Mouse (Mus musculus) intestine, embryonic 16.5 days (tissue): Measurements from ENCODE around the gene Lmbr1l. TPM values are rescaled to one million over a fixed set of nuclear protein-coding genes. Genes with fewer than 3 reads are reported as not detected.
"Not testable (repeated sequence)": the region's sequence is repeated elsewhere in the genome, so short reads cannot be mapped to it uniquely, and the experiment has no call there.

Experiments
- ATAC-seq: fragments of 200-750 bp; cut with Nextera tagmentation; 2 replicates; pipeline ENCODE4 v1.8.0; 2017; ENCODE audit warnings: moderate TSS enrichment, moderate library complexity
- H3K27ac ChIP-seq: fragments of 300-500 bp; sonication (generic); 2 replicates; pipeline ENCODE4 v1.5.1; 2014; ENCODE audit warnings: mild to moderate bottlenecking, low read length
- H3K27me3 ChIP-seq: fragments of 300-500 bp; sonication (generic); replicated peaks from 2 replicates; pipeline ENCODE4 v1.6.1; 2014; ENCODE audit warnings: low read length, control low read depth, mixed read lengths; ENCODE audit not compliant: control insufficient read depth, insufficient read depth
- H3K36me3 ChIP-seq: fragments of 300-500 bp; sonication (generic); 2 replicates; pipeline ENCODE4 v1.6.1; 2014; ENCODE audit warnings: low read length, control low read depth; ENCODE audit not compliant: control insufficient read depth, insufficient read depth
- H3K4me1 ChIP-seq: fragments of 300-500 bp; sonication (generic); 2 replicates; pipeline ENCODE4 v1.6.1; 2014; ENCODE audit warnings: low read length, control low read depth, mixed read lengths; ENCODE audit not compliant: control insufficient read depth, insufficient read depth
- H3K4me2 ChIP-seq: fragments of 300-500 bp; sonication (generic); 2 replicates; pipeline ENCODE4 v1.6.1; 2014; ENCODE audit warnings: low read depth, low read length, control low read depth
- H3K4me3 ChIP-seq: fragments of 300-500 bp; sonication (generic); 2 replicates; pipeline ENCODE4 v1.5.1; 2014; ENCODE audit warnings: mild to moderate bottlenecking, low read length
- H3K9ac ChIP-seq: fragments of 300-500 bp; sonication (generic); 2 replicates; pipeline ENCODE4 v1.6.1; 2014; ENCODE audit warnings: low read depth, low read length
- H3K9me3 ChIP-seq: fragments of 300-500 bp; sonication (generic); 2 replicates; pipeline ENCODE4 v1.6.1; 2016; ENCODE audit warnings: low read length, control low read depth; ENCODE audit not compliant: control insufficient read depth
- WGBS: fragments of 180-500 bp; shearing (Covaris S2); extraction: QIAGEN DNeasy Blood & Tissue Kit; methylation state at CpG from one replicate; pipeline ENCODE4 v1.1.7; 2014; 5-methylcytosine and 5-hydroxymethylcytosine counted together
- polyA plus RNA-seq: library from polyadenylated mRNA; unstranded; fragments of >200 nt; fragmentation: Nextera tagmentation; extraction: Ambion mirVana; gene quantifications from 2 replicates; pipeline ENCODE4 v1.2.1, GENCODE M21; 2015

The Lmbr1l gene
- polyA plus RNA-seq, 1 experiment from 2014 or later: 20.4 TPM

- Histone ChIP-seq H3K4me1 (no peaks in the 10 kb centered on the region), H3K27me3 (no peaks in the 10 kb centered on the region), H3K9ac (no peak overlapping the region), H3K4me2 (no peak overlapping the region), H3K4me3 (no peak overlapping the region), H3K36me3 (no peaks in the 10 kb centered on the region), H3K27ac (no peak overlapping the region), H3K9me3 (no peaks in the 10 kb centered on the region)
- no peak for ATAC-seq
- WGBS: 72% methylated on average over 2 of the region's 2 CpGs
These were observed 23.5 kb upstream of the Lmbr1l start for GRCm38 (mm10) chr15:98941539-98941938.

DNA sequence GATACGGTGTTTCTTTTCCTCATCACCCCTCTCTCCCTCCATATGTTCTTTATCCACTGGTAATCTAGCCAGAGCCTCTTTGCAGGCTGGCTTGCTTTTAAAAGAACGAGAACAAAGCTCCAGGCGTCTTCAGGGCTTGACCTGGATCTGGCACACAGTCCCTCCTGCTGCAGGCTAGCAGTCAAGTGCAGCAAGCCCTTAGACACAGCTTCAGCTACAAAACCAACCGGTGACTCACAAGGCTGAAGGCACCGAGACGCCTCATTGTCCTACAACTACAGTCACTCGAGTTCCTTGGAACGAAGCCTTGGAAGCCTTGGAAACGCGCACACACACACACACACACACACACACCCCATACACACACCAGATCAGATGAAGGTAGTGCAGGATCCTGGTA, 22.8 kb upstream of the Lmbr1l start:
- Histone ChIP-seq H3K27me3 (no peaks in the 10 kb centered on the region), H3K9ac (no peak overlapping the region), H3K4me2 (no peak overlapping the region), H3K36me3 (no peaks in the 10 kb centered on the region), H3K9me3 (no peaks in the 10 kb centered on the region), H3K4me1 (peaks cover 1% of the 10 kb centered on the region), H3K4me3 (no peak overlapping the region), H3K27ac (no peak overlapping the region)
- 77% methylated on average over 10 of the region's 10 CpGs for WGBS
- no peak for ATAC-seq

GRCm38 (mm10) chr15:98934217-98934839, 16.3 kb upstream of the Lmbr1l start, which contains the start of gene Tuba1b:
Tuba1b (minus strand) TSS chr15:98934565.
- Histone ChIP-seq H3K4me2 (peak within 1 kb of the TSS; percentile 87), H3K9me3 (no peaks in the 10 kb centered on the region), H3K36me3 (peaks cover 4% of the 10 kb centered on the region; the same call in 1 of the 2 replicates), H3K27me3 (no peaks in the 10 kb centered on the region), H3K4me3 (peak within 1 kb of the TSS; percentile 82), H3K4me1 (peaks cover 8% of the 10 kb centered on the region), H3K9ac (peak within 1 kb of the TSS; percentile 89), H3K27ac (peak within 1 kb of the TSS; percentile 97)
- WGBS: 0% methylated on average over 50 of the region's 58 CpGs
- peak; percentile 98 for ATAC-seq

DNA sequence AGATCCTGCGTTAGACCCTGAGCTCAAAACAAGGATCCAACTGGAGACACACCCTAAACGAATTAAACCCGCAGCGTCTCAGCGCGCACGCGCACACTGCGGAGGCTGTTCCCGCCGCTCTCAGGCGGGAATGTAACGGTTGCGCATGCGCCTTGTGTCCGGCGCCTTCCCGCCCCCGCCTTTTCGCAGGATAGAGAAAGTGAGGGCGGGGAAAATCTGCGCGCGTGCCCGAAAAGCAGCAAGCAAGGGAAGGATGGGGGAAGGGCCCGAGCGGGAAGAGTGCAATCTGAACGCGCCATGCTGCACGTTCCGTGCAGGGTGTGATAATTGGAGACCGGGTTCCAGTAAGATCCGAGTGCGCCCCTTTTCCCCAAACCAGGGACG, 15.8 kb upstream of the Lmbr1l start:
- no peaks in the 10 kb centered on the region for H3K9me3 ChIP-seq
- ATAC-seq: peak; percentile 90
- peak overlapping the region; percentile 89 for H3K9ac ChIP-seq
- peak overlapping the region; percentile 82 for H3K4me3 ChIP-seq
- no peaks in the 10 kb centered on the region for H3K27me3 ChIP-seq
- H3K4me2 ChIP-seq: peak overlapping the region; percentile 87
- H3K36me3 ChIP-seq: peaks cover 4% of the 10 kb centered on the region; the same call in 1 of the 2 replicates
- H3K27ac ChIP-seq: peak overlapping the region; percentile 97
- H3K4me1 ChIP-seq: peaks cover 8% of the 10 kb centered on the region
- WGBS: under 1% methylated on average over 35 of the region's 35 CpGs

DNA sequence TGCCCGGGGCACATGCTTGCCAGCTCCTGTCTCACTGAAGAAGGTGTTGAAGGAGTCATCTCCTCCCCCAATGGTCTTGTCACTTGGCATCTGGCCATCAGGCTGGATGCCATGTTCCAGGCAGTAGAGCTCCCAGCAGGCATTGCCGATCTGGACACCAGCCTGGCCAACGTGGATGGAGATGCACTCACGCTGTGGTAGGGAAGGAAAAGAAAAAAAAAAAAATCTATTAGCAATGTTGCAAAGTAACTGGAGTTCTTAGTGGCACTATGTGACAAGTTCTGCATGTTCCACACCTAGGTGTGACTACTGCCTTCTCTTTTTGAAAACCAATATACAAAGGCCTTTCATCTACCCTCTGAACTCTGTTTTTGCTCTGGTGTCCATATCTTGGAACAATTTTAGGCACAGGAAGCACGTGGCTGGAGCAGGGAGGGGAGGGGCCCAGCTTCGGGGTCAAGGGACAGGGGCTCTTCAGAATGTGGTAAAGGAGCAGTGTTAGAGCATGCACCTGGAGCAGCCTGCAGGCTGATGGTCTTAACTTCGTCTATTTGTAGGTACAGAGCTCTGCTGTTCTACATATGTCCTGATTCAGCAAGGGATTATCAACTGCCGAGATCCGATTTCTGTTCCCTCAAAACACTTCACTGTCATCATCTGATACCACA, 15.1 kb upstream of the Lmbr1l start:
- Histone ChIP-seq H3K4me2 (peak overlapping the region; percentile 87), H3K27ac (peak overlapping the region; percentile 58), H3K9ac (peak overlapping the region; percentile 89), H3K4me3 (peak overlapping the region; percentile 82), H3K4me1 (peaks cover 11% of the 10 kb centered on the region)
- WGBS: 4% methylated on average over 8 of the region's 9 CpGs
- H3K36me3 ChIP-seq, H3K9me3 ChIP-seq, H3K27me3 ChIP-seq: not testable (repeated sequence)
- ATAC-seq: 0 out of 2 replicates have a peak, but pooled peaks have one; percentile 8

DNA sequence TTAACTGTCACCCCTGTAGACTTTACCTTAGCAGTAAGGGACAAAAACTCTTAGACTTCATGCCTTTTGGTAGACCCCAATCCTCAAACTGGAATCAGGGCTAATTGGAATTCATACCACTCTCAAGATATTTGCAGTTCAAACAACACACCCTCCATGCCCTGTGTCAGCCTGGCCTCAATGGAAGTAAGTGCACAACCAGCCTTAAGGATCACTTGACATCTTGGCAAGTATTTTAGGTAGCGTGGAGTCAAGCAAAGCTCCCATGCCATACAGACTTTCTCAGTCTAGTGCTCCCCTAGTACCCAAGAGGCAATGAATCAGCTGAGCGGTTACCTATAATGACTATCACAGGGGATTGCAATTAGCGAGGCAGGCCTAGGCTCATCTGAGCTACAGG, 13.0 kb upstream of the Lmbr1l start:
- no peaks in the 10 kb centered on the region for H3K9me3 ChIP-seq
- ATAC-seq: no peak
- 77% methylated on average over 3 of the region's 3 CpGs for WGBS

DNA sequence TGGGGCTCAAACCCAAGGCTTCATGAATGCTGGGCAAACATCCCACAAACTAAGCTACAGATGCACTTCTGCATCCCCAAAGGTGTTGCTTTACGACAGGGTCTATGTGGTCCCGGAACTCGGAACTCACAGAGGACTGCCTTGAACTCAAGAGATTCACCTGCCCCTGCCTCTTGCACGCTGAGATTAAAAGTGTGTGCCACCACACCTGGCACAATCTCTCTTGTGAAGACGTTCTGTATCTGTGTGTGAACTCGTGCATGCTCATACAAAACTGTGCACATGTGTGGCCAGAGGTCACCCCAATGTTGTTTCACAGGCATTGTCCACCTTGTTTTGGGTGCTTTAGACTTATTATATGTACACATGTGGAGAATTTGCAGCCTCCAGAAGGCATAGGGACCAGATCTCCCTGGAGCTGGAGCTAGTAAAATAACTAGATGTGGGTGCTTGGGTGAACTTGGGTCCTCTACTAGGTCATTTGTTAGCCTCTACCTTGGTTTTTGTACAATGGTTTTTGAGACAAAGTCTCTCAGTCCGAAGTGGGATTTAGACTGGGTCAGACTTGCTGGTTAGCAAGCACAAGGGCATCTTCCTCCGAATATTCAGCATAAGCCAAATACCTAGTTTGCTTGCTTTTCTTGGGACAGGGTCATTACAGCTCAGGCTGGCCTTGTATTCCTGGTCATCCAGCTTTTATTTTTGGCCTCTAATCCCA, 12.1 kb upstream of the Lmbr1l start:
- no peak overlapping the region for H3K27ac ChIP-seq
- 49% methylated on average over 8 of the region's 8 CpGs for WGBS
- peaks cover 4% of the 10 kb centered on the region; the same call in 1 of the 2 replicates for H3K36me3 ChIP-seq
- no peaks in the 10 kb centered on the region for H3K9me3 ChIP-seq
- peaks cover 3% of the 10 kb centered on the region for H3K4me1 ChIP-seq
- H3K9ac ChIP-seq: no peak overlapping the region
- ATAC-seq: no peak
- no peak overlapping the region for H3K4me3 ChIP-seq
- H3K27me3 ChIP-seq: no peaks in the 10 kb centered on the region
- no peak overlapping the region for H3K4me2 ChIP-seq

More for the DNA sequence above, 13.0 kb upstream of the Lmbr1l start:
- Histone ChIP-seq H3K4me1 (peaks cover 11% of the 10 kb centered on the region), H3K9ac (no peak overlapping the region), H3K27me3 (no peaks in the 10 kb centered on the region), H3K36me3 (peaks cover 4% of the 10 kb centered on the region; the same call in 1 of the 2 replicates), H3K4me3 (no peak overlapping the region), H3K4me2 (no peak overlapping the region), H3K27ac (no peak overlapping the region)

DNA sequence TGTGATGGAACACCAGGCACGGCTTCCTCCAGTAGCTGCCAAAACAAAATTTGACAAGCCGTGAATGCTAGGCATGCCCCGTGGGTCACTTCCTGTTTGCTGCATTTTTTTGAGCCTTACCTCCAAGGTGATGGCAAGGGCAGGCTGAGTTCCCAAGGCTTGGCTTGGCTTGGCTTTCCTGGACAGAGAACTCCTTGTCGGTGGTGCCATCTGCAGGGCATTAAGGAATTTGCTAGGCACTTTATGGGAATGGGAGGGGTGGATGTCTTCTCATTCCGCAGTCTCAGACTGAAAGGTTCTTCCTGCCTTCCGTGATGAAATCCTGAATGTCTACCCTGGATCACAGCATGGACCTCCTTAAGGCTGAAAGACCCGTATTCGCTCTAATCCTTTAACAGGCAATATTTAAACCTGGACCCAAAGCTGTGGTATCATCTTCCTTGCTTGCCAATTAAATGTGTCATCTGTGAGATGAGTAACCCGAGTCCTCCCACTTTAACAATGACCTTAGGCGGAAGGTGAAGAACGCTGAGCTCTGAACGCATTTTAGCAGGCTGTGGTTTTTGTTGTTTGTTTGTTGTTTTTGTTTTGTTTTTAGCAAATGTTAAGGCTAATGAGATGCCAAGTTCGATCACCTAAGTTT, 10.7 kb upstream of the Lmbr1l start:
- Histone ChIP-seq H3K27ac (no peak overlapping the region), H3K4me2 (0 out of 2 replicates have a peak overlapping the region, but pooled peaks have one; percentile 23), H3K9ac (no peak overlapping the region), H3K4me1 (peaks cover 2% of the 10 kb centered on the region; the same call in 1 of the 2 replicates), H3K36me3 (peaks cover 4% of the 10 kb centered on the region; the same call in 1 of the 2 replicates), H3K9me3 (no peaks in the 10 kb centered on the region), H3K27me3 (no peaks in the 10 kb centered on the region), H3K4me3 (no peak overlapping the region)
- 17% methylated on average over 13 of the region's 13 CpGs for WGBS
- ATAC-seq: peak; percentile 61

DNA sequence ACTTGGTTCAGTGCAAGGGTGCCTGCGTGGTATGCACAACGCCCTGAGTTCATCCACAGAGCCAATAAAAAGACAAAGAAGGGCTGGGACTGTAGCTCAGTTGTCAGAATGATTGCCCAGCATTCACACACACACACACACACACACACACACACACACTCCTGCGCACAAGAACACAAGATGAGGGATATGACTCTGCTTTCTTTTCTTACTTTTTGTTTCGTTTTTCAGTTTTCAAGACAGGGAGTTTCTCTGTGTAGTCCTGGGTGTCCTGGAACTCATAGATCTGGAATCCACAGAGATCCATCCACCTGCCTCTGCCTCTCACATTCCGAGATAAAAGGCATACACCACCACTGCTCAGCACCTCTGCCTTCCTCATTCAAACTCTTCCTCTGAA, 9.5 kb upstream of the Lmbr1l start:
- Histone ChIP-seq H3K9ac (no peak overlapping the region), H3K27ac (no peak overlapping the region), H3K9me3 (no peaks in the 10 kb centered on the region), H3K4me3 (no peak overlapping the region), H3K4me2 (no peak overlapping the region), H3K36me3 (peaks cover 4% of the 10 kb centered on the region; the same call in 1 of the 2 replicates), H3K27me3 (no peaks in the 10 kb centered on the region), H3K4me1 (peaks cover 7% of the 10 kb centered on the region)
- WGBS: 77% methylated on average over 5 of the region's 5 CpGs
- no peak for ATAC-seq
